Mouse (Mus musculus) gastrocnemius, adult 18-20 months (tissue): ENCODE results near the gene Pstk. TPM values are rescaled to one million over a fixed set of nuclear protein-coding genes. Genes with fewer than 3 reads are reported as not detected.
A peak's percentile ranks its signal among the peaks of the same experiment; 100 is the strongest.
"Not testable (repeated sequence)": the region's sequence is repeated elsewhere in the genome, so short reads cannot be mapped to it uniquely, and the experiment has no call there.

Experiments
- DNase-seq: peaks from one replicate; pipeline ENCODE4 v3.0.0; 2021; ENCODE audit warnings: low spot score
- total RNA-seq, 2 experiments: library from RNA; stranded (reverse); gene quantifications; 2 replicates each; pipeline ENCODE4 v1.2.3; 2021

Gene Pstk
- total RNA-seq, 2 experiments from 2014 or later, result 37.8 to 43.5 TPM

DNA sequence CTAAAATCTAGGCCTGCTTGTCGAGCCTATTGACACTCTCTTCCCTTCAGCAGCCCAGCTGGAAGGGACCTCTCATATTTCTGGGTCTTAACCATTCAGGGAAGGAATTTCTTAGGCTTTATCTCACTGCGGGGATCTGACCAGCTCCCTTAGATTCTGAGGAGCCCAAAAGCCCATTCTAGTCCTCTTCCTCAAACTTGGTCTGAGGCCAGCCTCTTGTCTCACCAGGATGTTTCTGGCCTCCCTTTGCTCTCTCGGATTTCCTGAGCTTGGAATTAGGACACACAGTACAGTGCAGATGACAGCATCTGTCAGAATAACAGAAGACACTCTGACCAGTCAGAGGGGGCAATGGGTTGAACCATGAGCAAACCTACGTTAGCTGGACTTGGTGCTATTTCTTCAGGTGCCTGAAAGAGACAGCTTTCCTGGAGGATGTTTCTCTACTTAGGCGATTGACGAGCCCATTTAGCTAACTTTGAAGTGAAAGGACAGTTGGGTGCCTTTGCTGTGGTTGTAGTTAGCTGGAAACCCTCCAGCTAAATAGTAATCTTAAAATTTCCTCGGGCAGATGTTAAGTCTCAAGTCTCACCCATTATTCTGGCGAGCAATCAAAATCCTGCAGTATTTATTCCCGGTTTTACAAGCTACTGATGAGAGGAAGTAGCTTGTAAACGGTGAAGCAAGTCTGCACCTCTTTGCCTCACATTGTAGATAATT, 40.4 kb downstream of the Pstk start:
- DNase-seq, result peak; percentile 45

DNA sequence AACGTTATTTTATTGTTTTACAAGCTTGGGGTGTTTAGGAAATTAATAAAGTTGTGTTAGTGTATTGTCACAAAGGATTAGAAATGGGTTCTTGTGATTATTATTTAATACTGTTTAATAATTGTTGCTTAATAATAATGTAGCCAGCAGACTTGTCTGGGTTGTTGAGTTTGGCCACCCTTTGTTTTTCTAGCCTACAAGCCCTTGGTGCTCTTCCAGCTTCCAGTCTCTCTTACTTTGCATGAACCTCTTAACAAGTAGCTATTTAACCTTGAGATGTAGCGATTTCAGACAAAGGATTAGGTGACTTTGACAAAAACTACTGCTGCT, 41.0 kb downstream of the Pstk start:
- DNase-seq, result no peak

DNA sequence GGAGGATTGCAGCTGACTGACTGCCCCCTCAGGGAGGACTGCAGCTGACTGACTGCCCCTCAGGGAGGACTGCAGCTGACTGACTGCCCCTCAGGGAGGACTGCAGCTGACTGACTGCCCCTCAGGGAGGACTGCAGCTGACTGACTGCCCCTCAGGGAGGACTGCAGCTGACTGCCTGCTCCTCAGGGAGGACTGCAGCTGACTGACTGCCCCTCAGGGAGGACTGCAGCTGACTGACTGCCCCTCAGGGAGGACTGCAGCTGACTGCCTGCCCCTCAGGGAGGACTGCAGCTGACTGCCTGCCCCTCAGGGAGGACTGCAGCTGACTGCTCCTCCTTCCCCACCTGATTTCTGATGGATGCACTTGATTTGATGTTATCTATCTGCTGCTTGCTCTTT, 45.8 kb downstream of the Pstk start:
- DNase-seq, result not testable (repeated sequence)

DNA sequence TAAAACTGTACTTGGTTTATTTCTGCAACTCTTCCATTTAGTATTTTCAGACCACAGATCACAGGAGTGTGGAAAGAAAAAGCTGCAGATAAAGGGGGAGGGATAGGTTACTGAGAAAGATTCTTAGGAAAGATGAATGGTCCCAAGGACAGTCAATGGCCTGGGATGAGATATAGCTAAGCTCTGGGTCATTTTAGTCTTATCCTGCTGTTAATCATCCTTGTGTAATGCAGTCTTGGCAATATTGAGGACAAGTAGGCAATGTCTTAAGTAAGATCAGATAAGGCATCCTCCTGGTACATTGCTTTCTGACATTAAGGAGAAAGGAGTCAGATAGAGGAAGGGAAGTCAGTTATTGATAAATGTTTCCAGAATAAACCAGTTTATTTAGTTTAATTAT, 46.7 kb downstream of the Pstk start:
- no peak for DNase-seq

DNA sequence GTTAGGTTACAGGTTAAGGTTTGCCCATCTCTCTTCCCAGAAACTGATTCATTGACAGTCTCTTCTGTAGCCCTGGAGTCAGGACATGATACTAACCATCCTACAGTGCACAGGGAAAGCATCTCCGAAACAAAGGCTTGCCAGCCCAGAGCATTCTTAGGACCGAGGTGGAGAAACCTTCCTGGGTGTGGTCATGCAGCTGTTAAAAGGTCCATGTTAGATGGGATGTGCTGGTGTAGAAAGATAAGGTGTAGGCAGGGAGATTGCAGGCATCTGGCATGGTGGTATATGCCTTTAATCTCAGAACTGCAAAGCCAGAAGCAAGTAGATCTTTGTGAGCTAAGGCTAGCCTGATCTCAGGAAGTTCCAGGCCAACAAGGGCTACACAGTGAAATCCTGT, 54.0 kb downstream of the Pstk start:
- DNase-seq, result no peak

DNA sequence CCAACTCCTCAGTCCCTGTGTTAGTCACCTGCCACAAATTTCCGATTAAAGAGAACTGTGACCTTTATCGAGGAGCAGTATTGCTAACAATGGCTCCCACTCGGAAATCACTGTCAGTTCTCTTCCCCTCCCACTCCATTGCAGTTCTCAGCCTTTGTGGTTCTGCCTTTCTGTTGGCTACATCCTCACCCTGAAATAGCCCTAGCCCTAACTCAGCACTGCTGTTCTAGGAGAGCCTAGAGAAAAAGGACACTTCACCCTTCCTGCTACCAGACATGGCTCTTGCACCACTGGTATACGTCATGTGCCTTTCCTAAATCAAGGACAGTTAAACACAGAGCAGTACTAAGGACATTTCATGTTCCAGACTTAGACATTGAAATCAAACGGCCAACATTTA, 56.4 kb downstream of the Pstk start:
- DNase-seq, result no peak

DNA sequence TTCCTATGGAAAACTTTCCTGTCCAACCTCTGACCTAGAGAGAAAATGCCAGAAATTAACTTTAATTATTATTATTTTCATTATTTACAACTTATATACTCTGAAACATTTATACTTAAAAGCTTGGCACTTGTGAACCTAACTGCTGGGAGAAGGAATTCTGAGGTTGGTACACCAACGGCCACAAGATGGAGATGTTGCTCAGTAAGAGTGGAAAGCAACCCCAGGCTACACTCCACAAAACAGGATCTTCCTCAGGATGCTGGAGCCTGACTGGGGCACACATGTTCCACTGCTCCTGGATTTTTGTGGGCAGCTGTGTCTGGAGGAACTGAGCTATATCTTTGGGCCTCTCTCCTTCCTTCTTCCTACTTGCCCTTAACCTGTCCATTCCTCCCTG, 61.3 kb downstream of the Pstk start:
- no peak for DNase-seq

DNA sequence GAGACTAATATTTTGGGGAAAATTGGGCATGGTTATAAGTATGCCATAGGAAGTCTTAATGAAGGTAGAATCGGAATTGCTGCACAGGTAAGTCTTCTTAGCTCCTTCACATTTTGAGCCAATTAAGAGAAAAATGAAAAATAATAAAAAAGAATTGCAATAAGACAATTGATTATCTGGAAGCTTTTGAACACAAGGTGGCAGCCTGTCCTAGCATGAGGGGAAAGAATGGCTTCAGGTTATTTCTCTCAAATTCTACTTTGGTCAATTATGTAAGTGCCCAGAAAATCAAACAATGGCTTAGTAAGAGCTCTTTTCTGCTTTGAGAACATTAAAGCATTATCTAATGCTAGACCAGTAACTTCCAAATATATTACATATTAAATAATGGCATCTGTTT, 63.3 kb downstream of the Pstk start:
- no peak for DNase-seq

DNA sequence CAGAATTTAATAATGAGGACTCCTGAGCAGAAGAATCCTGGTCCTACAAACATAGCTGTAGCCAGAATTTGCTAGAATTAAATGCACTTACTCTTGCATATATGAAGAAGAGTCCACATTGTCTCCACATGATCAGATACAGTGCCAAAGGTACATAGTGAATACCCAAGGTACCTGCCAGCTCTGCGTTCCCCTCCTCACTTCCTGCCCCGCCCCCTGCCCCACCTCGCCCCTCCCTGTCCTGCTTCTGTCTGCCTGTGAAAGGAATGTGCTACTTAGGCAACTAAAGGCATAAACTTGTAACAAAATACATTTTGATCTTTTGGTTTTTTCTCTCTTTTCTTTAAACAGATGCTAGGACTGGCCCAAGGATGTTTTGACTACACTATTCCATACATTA, 66.1 kb downstream of the Pstk start:
- DNase-seq, result no peak

Other genes with a start within 250 kb of the Pstk start
- gene 4933402N03Rik, start 224.8 kb upstream of the Pstk start, total RNA-seq, result not detected
- gene 5430419D17Rik, start 196.7 kb upstream of the Pstk start, total RNA-seq, result not detected
- under 1 TPM; 0.81 to 0.91 TPM for gene Cuzd1, start 48.8 kb upstream of the Pstk start, total RNA-seq
- not detected for gene Fam24b, start 41.6 kb upstream of the Pstk start, total RNA-seq
- gene Fam24a, start 37.3 kb upstream of the Pstk start, total RNA-seq, result not detected
- gene 2310057M21Rik, start 8.4 kb upstream of the Pstk start, total RNA-seq, result 10 to 100 TPM; 18.6 to 31.3 TPM
- gene Ikzf5, start 39.4 kb downstream of the Pstk start, total RNA-seq, result 10 to 100 TPM; 31.8 to 33.3 TPM
- 100 to 1,000 TPM; 158 to 191 TPM for gene Acadsb, start 39.5 kb downstream of the Pstk start, total RNA-seq
- gene Hmx3, start 171.7 kb downstream of the Pstk start, total RNA-seq, result not detected
- not detected for gene Hmx2, start 177.6 kb downstream of the Pstk start, total RNA-seq
- gene Bub3, start 189.1 kb downstream of the Pstk start, total RNA-seq, result 10 to 100 TPM; 28.1 to 33.7 TPM